Mouse (Mus musculus) layer of hippocampus, adult 8-10 months (tissue): Measurements from ENCODE around the gene Lipo4. TPM values are rescaled to one million over a fixed set of nuclear protein-coding genes. Genes with fewer than 3 reads are reported as not detected.
"Not testable (repeated sequence)": the region's sequence is repeated elsewhere in the genome, so short reads cannot be mapped to it uniquely, and the experiment has no call there.

Source experiments
- DNase-seq, 2 experiments: peaks; one replicate each; pipeline ENCODE4 v3.0.0; 2022; ENCODE audit warnings: low spot score in 2 of 2
- total RNA-seq, 4 experiments: library from RNA; stranded (reverse); gene quantifications; 2 replicates each; pipeline ENCODE4 v1.2.4; 2022

Gene Lipo4
- total RNA-seq = under 1 TPM in 3 of 4 experiments, not detected in 1; 0.18 to 0.26 (median 0.19) TPM

DNA sequence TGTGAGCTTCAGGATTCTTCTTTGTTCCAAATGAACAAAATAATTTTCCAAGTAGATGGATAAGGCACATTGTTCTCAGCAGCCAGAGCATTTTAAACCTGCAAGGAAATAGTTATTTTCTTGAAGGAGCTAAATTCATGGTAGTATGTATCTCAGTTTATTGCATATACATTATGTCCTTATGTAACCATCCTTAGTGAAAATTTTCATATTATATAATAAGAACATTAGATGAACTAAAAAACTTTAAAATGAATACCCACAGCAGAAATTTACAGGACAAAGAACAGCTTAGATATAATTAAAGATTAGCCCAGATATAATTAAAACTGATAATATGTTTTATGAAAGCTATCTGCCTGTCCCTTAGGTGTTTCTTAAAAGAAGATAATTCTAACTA lies at the start of gene Lipo4:
TSS of gene Lipo4 (minus strand) at position 101 of the 400 bp plus-strand sequence.
- DNase-seq = no peak

DNA sequence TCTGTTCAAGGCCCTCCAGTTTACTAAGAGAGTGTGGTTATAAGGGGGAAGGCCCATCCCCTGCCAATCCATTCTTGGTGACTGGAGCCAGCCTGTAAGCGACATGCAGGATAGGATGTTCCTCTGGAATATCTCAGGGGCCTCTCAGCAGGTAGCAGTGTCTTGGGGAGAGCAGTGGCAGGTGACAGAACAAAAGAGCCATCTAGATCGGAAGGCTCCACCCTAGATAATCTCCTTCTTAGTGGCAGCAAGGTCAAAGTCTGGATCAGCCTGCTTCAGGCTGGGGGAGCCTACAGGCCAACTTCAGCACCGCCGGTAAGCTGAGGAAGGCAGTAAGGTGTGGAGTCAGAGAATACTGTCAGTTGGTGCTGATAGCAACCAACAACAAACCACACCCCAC lies 61.2 kb downstream of the Lipo4 start:
- DNase-seq = not testable (repeated sequence)

DNA sequence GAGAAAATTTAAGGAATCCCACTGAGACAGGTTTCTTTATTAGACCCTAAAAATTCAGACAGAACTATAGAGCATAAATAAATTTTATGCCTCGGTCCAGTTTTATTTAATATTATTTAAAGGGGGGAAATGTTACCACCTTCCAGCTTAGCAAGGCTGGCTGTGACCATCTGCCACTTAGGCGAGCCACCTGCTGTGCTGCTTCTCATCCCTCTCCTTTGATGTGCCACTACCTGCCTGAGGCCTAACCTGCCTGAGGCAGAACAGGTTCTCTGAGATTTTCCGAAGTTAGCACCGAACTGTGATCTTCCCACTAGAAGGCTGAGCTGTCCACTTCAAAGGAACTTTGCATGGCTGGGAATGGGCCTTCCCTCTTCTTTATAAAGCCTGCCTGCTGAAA lies 63.9 kb downstream of the Lipo4 start:
- DNase-seq = no peak

Other genes starting within 250 kb of the Lipo4 start
- 1 to 10 TPM; 1.5 to 2.1 (median 1.8) TPM for gene Rnls, start 125.5 kb downstream of the Lipo4 start, total RNA-seq
- gene Gm8978, start 107.5 kb upstream of the Lipo4 start, total RNA-seq = not detected
- gene Lipo2, start 233.6 kb upstream of the Lipo4 start, total RNA-seq = under 1 TPM in 3 of 4 experiments, not detected in 1; 0.20 to 0.50 (median 0.24) TPM
- 1 to 10 TPM; 4.6 to 5.8 (median 4.6) TPM for gene Lipo3, start 244.2 kb upstream of the Lipo4 start, total RNA-seq